Mouse (Mus musculus) thymus, adult 2 months (tissue): ENCODE results near the gene Sord. TPM values are rescaled to one million over a fixed set of nuclear protein-coding genes. Genes with fewer than 3 reads are reported as not detected.

Experiments used
- DNase-seq: peaks from one replicate; pipeline ENCODE4 v3.0.0; 2021
- H3K27ac ChIP-seq: fragments of 200-500 bp; 2 replicates; pipeline ENCODE4 v1.5.1; 2012; ENCODE audit warnings: low read length, control low read depth; ENCODE audit not compliant: control insufficient read depth, insufficient read depth
- H3K27me3 ChIP-seq: fragments of 200-500 bp; 2 replicates; pipeline ENCODE4 v1.6.1; 2012; ENCODE audit warnings: mild to moderate bottlenecking, low read length, moderate library complexity, mixed read lengths; ENCODE audit not compliant: control insufficient read depth, insufficient read depth
- H3K36me3 ChIP-seq: fragments of 200-500 bp; 2 replicates; pipeline ENCODE4 v1.6.1; 2012; ENCODE audit warnings: mild to moderate bottlenecking, low read length, moderate library complexity; ENCODE audit not compliant: control insufficient read depth, insufficient read depth
- H3K4me1 ChIP-seq: fragments of 200-500 bp; replicated peaks from 2 replicates; pipeline ENCODE4 v1.6.1; 2012; ENCODE audit warnings: low read length; ENCODE audit not compliant: control insufficient read depth, insufficient read depth
- H3K4me3 ChIP-seq: fragments of 200-500 bp; 2 replicates; pipeline ENCODE4 v1.5.1; 2012; ENCODE audit warnings: mild to moderate bottlenecking, low read length, control low read depth, moderate library complexity; ENCODE audit not compliant: control insufficient read depth, insufficient read depth
- CTCF ChIP-seq: fragments of 200-500 bp; IDR thresholded peaks from 2 replicates; pipeline ENCODE4 v1.5.1; 2012; ENCODE audit warnings: mild to moderate bottlenecking, control low read depth, low read length, moderate library complexity, borderline replicate concordance; ENCODE audit not compliant: control insufficient read depth, poor library complexity, insufficient read depth; ENCODE audit errors: extremely low read depth
- POLR2A ChIP-seq: fragments of 200-500 bp; IDR thresholded peaks from 2 replicates; pipeline ENCODE4 v1.6.1; 2012; ENCODE audit warnings: mild to moderate bottlenecking, low read length, control low read depth, moderate library complexity; ENCODE audit not compliant: control insufficient read depth, poor library complexity, insufficient read depth; ENCODE audit errors: extremely low read depth
- WGBS: fragments of 180-500 bp; shearing (Covaris S2); methylation state at CpG from one replicate; pipeline ENCODE4 v1.1.7; 2018; 5-methylcytosine and 5-hydroxymethylcytosine counted together
- polyA plus RNA-seq: library from polyadenylated mRNA; depleted of rRNA; stranded (reverse); fragments of >200 nt; gene quantifications from 2 replicates; pipeline ENCODE4 v1.2.3, GENCODE M21; 2012; rRNA removed

Sord gene
- 16.7 and 19.0 TPM in 2 replicates for polyA plus RNA-seq

DNA sequence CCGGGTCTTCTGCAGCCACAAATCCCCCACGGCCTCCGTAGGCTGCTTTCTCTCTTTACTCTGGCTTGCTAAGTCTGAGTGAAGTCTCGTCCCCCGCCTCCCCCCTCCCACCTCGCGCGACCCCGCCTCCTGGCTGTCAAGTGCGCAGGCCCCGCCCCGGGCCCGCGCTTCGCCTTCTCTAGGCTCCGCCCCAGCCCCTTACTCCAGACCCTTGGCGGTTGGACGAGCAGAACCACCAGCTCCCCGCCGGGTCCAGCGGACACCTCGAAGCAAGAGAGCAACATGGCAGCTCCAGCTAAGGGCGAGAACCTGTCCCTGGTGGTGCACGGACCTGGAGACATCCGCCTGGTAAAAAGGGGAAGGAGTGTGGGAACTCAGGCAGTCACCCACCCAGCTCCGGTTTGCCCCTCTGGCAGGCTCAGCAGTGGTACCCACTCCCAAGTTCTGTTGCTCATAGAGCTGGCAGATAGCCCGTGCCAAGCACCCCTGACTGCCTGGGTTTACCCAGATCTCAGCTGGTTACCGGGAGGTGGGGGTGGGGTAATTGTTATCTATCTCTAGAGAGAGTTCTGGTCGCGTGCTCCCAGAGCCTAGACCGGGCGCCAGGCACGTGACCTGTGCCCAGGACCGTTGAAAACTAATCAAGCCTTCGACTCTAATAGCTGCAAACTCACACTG is at the start of gene Sord:
Gene Sord, plus strand, starts transcription at position 139 of the 678 bp plus-strand sequence.
- H3K4me1 ChIP-seq: peaks cover 8% of the 10 kb centered on the region
- under 1% methylated on average over 35 of the region's 35 CpGs for WGBS
- no peaks in the 10 kb centered on the region for H3K36me3 ChIP-seq
- H3K4me3 ChIP-seq: peak within 1 kb of the TSS; percentile 82
- peak; percentile 86 for DNase-seq
- no peaks in the 10 kb centered on the region for H3K27me3 ChIP-seq
- peak within 1 kb of the TSS; percentile 65 for H3K27ac ChIP-seq
- no peak for TF ChIP-seq POLR2A

DNA sequence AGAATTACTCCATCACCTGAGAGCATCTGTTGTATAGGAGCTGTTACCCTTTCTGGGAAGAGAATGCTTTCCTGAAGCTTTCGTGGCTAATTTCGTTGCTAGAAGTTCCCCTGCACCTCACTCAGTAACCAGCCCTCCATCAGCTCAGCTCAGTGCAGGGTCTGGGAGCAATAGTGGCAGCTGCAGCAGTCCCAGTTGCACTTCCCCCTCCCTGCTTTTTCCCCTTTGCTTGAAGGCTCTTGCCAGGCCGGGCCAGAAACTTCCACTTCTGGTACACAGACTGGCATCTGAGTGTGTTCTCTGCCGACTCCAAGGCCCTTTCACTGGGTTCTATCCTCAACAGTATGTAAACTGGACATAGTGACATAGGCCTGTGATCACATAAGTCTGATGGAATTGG is 49.5 kb upstream of the Sord start:
- Histone ChIP-seq H3K27me3 (no peaks in the 10 kb centered on the region), H3K4me1 (no peaks in the 10 kb centered on the region; the same call in 1 of the 2 replicates), H3K27ac (no peak overlapping the region), H3K36me3 (no peaks in the 10 kb centered on the region), H3K4me3 (no peak overlapping the region)
- 74% methylated on average over 4 of the region's 4 CpGs for WGBS
- no peak for DNase-seq
- TF ChIP-seq POLR2A (no peak), CTCF (no peak)

DNA sequence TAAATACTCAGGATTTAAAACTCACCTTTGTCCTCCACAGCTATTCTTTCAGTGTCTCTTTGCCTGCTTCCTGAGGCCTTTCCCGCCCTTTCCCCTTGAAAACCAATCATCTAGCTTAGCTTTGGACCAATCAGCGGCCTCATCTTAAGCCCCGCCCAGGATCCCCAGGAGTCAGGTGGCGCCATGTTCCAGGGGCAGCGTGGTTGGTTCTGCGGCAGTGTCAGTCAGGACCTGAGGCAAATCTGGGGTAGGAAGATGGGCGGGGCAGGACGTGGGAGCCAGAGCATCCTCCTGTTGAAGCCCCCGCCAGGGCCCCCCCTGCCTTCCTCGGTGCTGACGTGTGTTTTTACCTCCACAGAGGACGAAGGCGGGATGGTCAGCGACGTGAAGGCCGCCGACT is 48.4 kb upstream of the Sord start, which contains the start of the genes Patl2 and Terb2:
Gene Patl2, minus strand, starts transcription at position 84 of the 400 bp plus-strand sequence.
Gene Terb2, plus strand, starts transcription at position 167 of the 400 bp plus-strand sequence.
- H3K36me3 ChIP-seq: no peaks in the 10 kb centered on the region
- WGBS: 95% methylated on average over 17 of the region's 17 CpGs
- TF ChIP-seq CTCF (no peak), POLR2A (no peak)

DNA sequence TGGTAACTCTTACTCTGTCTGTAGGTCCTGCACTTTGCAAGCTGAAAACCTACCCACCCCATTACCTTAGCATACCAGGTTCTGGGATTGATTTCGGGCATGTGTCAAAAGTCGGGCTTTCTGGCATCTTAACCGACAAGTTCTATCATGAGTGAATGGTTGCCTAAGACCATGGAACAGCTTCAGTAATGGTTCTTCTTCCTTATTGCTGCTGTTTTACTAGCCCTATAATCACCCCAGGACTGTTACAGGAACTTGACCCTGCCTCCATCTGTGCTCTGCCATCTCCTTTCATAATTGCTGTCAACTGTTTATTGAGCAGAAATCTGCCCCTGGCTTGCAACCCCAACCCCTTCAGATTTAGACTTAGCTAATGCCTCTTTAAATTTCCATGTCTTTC is 47.8 kb upstream of the Sord start:
- no peak for DNase-seq
- Histone ChIP-seq H3K4me3 (no peak overlapping the region), H3K4me1 (no peaks in the 10 kb centered on the region), H3K27ac (no peak overlapping the region), H3K27me3 (no peaks in the 10 kb centered on the region), H3K36me3 (no peaks in the 10 kb centered on the region)
- WGBS: 91% methylated on average over 3 of the region's 3 CpGs
- no peak for TF ChIP-seq CTCF
- TF ChIP-seq POLR2A: no peak

More for the DNA sequence above, 48.4 kb upstream of the Sord start, which contains the start of the genes Patl2 and Terb2:
- DNase-seq: no peak
- no peak within 1 kb of the TSS for H3K27ac ChIP-seq
- no peaks in the 10 kb centered on the region for H3K27me3 ChIP-seq
- H3K4me3 ChIP-seq: no peak within 1 kb of the TSS
- no peaks in the 10 kb centered on the region for H3K4me1 ChIP-seq

DNA sequence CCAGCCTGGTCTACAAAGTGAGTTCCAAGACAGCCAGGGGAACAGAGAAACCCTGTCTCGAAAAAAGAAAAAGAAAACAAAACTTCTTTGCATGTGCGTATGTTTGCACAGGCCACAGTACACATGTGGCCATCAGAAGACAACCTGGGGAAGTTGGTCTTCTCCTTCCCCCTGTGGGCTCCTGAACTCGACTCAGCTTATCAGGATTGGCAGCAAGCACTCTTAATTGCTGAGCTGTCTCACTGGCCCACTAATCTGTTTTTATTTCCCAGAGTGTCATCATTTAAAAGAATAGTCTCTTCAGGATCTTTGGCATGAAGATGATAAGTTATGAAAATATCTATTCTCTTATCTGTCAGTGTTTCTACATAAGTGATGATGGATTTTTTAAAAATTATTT is 42.7 kb upstream of the Sord start:
- Histone ChIP-seq H3K4me3 (no peak overlapping the region), H3K27ac (no peak overlapping the region), H3K27me3 (no peaks in the 10 kb centered on the region), H3K4me1 (no peaks in the 10 kb centered on the region), H3K36me3 (no peaks in the 10 kb centered on the region)
- TF ChIP-seq CTCF (no peak), POLR2A (no peak)
- 81% methylated on average over 3 of the region's 3 CpGs for WGBS
- DNase-seq: no peak

DNA sequence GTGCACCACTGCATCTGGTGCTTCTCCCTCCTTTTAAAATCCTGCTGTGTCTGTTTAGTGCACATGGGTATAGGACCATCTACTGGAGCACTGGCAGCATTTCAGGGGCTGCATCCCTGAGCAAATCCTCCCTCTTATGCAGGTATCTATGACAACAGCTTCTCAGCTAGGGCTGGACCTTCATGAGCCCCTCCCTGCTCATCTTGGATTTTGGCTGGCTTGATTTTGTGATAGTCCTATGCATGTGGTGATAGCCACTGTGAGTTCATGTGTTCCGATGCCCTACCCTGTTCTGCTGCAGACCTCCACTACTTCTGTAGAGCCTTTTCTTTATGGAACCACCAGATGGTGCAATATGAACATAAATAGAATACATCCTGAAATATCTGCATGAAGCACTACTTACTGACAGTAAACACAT is 40.0 kb upstream of the Sord start:
- TF ChIP-seq POLR2A (no peak), CTCF (no peak)
- no peaks in the 10 kb centered on the region for H3K36me3 ChIP-seq
- no peaks in the 10 kb centered on the region for H3K4me1 ChIP-seq
- WGBS: 47% methylated on average over 1 of the region's 1 CpGs
- no peak overlapping the region for H3K4me3 ChIP-seq
- no peaks in the 10 kb centered on the region for H3K27me3 ChIP-seq
- no peak overlapping the region for H3K27ac ChIP-seq
- no peak for DNase-seq
